Mouse (Mus musculus): Measurements from ENCODE around the gene Dnaic2. TPM values are rescaled to one million over a fixed set of nuclear protein-coding genes. Genes with fewer than 3 reads are reported as not detected.
A peak's percentile ranks its signal among the peaks of the same experiment; 100 is the strongest.

Gene Dnaic2
- total RNA-seq, 2 experiments from 2014 or later = 0.99 to 1.8 TPM

- DNase-seq (ENCODE audit: low spot score in 2 of 2) = no peak
- intact Hi-C loops (cut with DNase I) = no loop called here
Observed at GRCm38 (mm10) chr11:114694451-114694850, 32.8 kb upstream of the Dnaic2 start.

DNA sequence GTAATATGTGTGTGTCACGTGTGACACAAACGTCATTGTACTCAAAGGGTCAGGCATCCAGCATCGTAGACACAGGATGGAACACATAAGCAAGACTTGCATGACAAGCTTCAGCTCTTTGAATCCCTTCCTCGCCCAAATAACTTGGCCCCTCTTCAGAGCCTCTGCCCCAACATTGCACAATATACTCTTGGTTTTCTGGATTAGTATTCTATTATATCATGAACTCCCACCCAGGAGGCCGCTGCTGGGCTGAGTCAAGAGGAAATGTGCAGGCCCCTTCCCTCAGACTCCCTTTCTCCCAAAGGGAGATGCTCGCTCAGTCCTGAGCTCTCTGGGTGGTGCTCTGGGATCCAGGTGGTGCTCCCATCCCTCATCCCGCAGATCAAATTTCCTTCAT, 28.7 kb upstream of the Dnaic2 start:
- intact Hi-C loops (cut with DNase I) = no loop called here
- DNase-seq (ENCODE audit: low spot score in 2 of 2) = no peak

- intact Hi-C loops (cut with DNase I) = no loop called here
- DNase-seq (ENCODE audit: low spot score in 2 of 2) = no peak
Observed at GRCm38 (mm10) chr11:114699511-114699910, 27.7 kb upstream of the Dnaic2 start.

DNA sequence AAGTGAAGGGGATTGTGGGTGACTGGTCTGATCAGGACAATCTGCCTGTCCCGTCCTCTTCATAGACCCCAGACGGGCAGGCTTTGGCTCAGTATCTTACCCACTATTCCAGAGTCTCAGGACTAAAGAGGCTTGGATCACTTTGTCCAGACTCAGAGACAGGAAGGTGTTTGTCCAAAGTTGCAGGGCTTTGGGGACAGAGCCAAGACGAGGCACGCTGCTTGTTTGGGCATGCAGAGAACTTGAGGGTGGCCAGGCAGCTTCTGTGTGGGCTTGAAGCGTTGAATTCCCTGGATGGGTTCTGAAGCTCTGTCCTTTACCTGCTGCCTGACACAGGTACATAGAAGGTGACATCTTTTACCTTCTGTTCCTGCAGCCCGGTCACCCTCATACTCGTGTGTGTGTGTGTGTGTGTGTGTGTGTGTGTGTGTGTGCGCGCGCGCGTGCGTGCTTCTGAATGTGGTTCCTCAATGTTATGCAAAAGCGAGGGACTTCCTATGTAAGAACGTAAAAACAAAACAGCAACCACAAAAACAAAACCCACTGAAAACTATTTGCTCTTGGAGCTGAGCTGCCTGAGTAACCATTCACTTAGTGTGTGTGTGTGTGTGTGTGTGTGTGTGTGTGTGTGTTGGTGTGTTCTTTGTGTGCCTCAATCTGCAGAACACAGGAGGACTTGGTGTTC, 24.8 kb upstream of the Dnaic2 start:
- DNase-seq (ENCODE audit: low spot score in 2 of 2) = peak in 1 of 2 experiments; percentile 79
- intact Hi-C loops (cut with DNase I) = no loop called here

DNA sequence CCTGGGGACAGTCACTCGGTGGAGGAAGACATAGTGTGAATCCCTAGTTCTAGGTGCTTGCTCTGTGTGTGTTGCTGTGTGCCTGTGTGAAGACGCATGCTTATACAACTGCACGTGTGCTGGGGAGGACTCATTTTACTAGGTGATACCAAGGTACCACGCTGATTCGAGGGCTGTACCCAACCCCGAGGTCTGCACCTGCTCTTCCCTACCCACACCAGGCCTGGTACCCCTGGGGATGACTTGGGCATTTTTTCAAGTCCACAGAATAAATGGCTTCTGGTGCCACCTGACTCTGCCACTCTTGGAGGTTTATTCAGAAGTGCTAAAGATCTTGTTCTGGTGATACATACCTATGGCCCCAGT, 24.2 kb upstream of the Dnaic2 start:
- no peak for DNase-seq (ENCODE audit: low spot score in 2 of 2)
- intact Hi-C loops (cut with DNase I) = no loop called here

GRCm38 (mm10) chr11:114704071-114704913, 22.9 kb upstream of the Dnaic2 start:
- intact Hi-C loops (cut with DNase I) = no loop called here
- DNase-seq (ENCODE audit: low spot score in 2 of 2) = peak; percentile 70 to 82

- no peak for DNase-seq (ENCODE audit: low spot score in 2 of 2)
- intact Hi-C loops (cut with DNase I) = no loop called here
Observed at GRCm38 (mm10) chr11:114706358-114706757, 20.9 kb upstream of the Dnaic2 start.

DNA sequence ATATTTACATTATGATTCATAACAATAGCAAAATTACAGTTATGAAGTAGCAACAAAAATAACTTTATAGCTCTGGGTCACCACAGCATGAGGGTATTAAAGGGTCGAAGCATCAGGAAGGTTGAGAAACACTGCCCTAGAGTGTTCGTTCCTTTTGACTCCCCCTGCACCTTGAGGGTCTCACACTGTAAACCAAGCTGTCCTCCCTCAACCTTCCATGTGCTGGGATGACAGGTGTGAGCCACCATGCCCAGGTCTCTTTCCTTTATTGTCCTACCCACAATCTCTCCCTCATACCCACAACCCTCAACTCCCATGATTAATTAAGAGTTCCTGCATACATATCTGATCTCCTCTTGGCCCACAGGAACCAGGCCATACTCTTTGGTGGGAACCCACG, 15.8 kb upstream of the Dnaic2 start:
- DNase-seq (ENCODE audit: low spot score in 2 of 2) = no peak
- intact Hi-C loops (cut with DNase I) = no loop called here

GRCm38 (mm10) chr11:114711861-114712260, 15.3 kb upstream of the Dnaic2 start:
- DNase-seq (ENCODE audit: low spot score in 2 of 2) = no peak
- intact Hi-C loops (cut with DNase I) = no loop called here

- intact Hi-C loops (cut with DNase I) = no loop called here
- peak; percentile 45 to 64 for DNase-seq (ENCODE audit: low spot score in 2 of 2)
Observed at GRCm38 (mm10) chr11:114714526-114714925, 12.7 kb upstream of the Dnaic2 start.

GRCm38 (mm10) chr11:114715531-114715930, 11.7 kb upstream of the Dnaic2 start:
- intact Hi-C loops (cut with DNase I) = no loop called here
- DNase-seq (ENCODE audit: low spot score in 2 of 2) = no peak

GRCm38 (mm10) chr11:114720535-114720934, 6.7 kb upstream of the Dnaic2 start:
- DNase-seq (ENCODE audit: low spot score in 2 of 2) = no peak
- intact Hi-C loops (cut with DNase I) = no loop called here

DNA sequence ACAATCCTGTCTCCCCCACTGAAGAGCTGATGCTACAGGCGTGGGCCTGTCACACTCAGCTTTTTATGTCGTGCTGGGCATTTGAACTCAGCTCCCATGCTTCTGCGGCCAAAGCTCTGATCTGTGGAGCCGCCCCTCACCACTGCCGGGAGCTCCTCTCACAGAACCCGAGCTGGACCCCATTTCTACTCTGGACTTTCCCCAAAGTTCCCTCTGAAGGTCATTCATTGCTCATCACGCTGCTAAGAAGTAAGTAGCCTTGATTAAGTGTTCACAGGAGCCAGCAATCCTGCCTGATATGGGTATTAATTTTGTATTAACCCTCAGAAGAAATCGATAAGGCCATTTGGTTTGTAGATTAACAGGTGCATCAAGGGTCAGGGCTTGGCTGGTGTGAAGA, 4.8 kb upstream of the Dnaic2 start:
- no peak for DNase-seq (ENCODE audit: low spot score in 2 of 2)
- intact Hi-C loops (cut with DNase I) = no loop called here

GRCm38 (mm10) chr11:114723030-114723429, 4.2 kb upstream of the Dnaic2 start:
- intact Hi-C loops (cut with DNase I) = no loop called here
- no peak for DNase-seq (ENCODE audit: low spot score in 2 of 2)

- intact Hi-C loops (cut with DNase I) = no loop called here
- DNase-seq (ENCODE audit: low spot score in 2 of 2) = peak in 1 of 2 experiments; percentile 24
Observed at GRCm38 (mm10) chr11:114724787-114725590, 2.2 kb upstream of the Dnaic2 start.

DNA sequence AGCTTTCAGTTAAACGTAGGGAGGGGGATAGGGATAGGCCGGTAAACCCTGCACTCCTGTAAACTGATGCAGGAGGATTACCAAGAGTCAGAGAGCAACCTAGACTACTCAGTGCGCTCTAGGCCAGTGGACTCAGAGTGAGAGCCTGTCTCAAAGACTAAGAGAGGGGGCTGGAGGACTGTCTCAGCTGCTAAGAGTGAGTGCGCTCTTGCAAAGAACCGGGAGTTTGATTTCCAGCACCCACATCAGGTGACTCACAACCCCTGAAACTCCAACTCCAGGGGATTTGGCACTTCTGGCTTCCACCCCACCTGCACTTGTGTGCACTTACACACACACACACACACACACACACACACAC, 598 bp downstream of the Dnaic2 start:
- no peak for DNase-seq (ENCODE audit: low spot score in 2 of 2)
- intact Hi-C loops (cut with DNase I) = no loop called here

DNA sequence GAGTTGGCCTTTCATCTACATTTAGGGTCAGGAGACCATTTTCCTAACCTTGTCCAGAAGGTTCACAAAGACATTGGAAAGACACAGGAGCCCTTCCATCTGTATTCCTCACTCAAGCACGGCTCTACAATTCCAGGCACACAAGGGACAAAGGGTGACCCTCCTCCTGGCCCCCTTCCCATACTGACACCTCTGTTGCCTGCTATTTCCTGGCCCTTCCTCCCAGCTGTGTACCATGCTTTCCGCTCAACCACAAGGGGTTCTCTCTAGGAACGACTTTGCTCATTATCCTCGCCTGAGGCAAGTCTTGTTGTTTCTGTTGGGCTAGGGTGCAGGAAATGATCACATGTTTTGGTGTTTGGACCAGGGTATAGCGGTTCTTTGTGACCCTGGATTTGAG, 1.1 kb downstream of the Dnaic2 start:
- no peak for DNase-seq (ENCODE audit: low spot score in 2 of 2)
- intact Hi-C loops (cut with DNase I) = no loop called here

DNA sequence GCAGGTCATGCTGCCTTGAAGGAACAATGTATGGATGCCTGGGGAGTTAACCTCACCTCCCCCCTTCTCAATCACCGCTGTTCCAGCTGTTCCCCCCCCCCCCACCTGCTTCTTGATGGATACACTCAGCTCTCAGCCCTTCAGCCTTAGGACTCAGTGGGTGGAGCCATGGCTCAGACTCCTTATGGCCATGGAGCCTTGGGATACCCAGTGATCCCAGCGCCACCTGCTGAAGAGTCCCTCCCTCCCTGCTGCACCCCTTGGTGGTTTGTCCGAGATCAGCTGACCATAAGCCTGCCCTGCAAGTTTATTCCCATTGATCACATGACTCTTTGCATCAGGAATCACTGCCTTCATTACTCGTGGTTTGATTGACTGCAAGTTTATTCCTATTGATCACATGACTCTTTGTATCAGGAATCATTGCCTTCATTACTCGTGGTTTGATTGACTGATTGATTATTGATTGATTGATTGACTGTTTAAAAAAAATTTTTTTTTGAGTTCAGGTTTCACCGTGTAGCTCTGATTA, 2.7 kb downstream of the Dnaic2 start:
- intact Hi-C loops (cut with DNase I) = loop anchor here (10.0 kb wide), 1 partner anchor 55 kb away; the partner anchor contains the start of gene Ttyh2
- DNase-seq (ENCODE audit: low spot score in 2 of 2) = no peak

GRCm38 (mm10) chr11:114731711-114732110, 4.5 kb downstream of the Dnaic2 start:
- intact Hi-C loops (cut with DNase I) = loop anchor here (10.0 kb wide), 1 partner anchor 57 kb away; the partner anchor contains the start of gene Ttyh2
- no peak for DNase-seq (ENCODE audit: low spot score in 2 of 2)

DNA sequence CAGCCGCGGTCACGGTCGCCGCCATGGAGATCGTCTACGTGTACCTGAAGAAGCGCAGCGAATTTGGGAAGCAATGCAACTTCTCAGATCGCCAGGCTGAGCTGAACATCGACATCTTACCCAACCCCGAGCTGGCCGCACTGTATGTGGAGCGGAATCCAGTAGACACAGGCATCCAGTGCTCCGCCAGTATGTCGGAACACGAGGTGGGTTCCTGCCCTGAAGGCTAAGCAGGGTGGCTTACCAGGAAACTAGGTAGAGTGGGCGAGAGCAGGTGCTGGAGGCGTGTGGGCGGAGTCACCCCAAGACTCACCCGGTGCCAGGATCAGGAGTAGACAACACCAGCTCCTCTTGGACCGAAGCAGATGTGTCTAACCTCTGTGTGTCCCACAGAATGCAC, 5.7 kb downstream of the Dnaic2 start:
- no peak for DNase-seq (ENCODE audit: low spot score in 2 of 2)
- intact Hi-C loops (cut with DNase I) = loop anchor here (10.0 kb wide), 1 partner anchor 58 kb away; the partner anchor contains the start of gene Ttyh2

All from left cerebral cortex, postnatal 14 days (tissue).